Mouse (Mus musculus): ENCODE data around the gene Fut2.

Fut2 gene

GRCm38 (mm10) chr7:45666161-45666560 lies at the start of gene Fut2:
Gene Fut2 (minus strand): TSS chr7:45666394.
- DNase-seq (ENCODE audit: extremely low spot score) = no peak

- peak; percentile 94 for DNase-seq (ENCODE audit: extremely low spot score)
Measured at GRCm38 (mm10) chr7:45715090-45715708, 49.0 kb upstream of the Fut2 start, which contains the start of gene Rpl18. Gene Rpl18 (plus strand): TSS chr7:45715457.

- no peak for DNase-seq (ENCODE audit: extremely low spot score)
Measured at GRCm38 (mm10) chr7:45714630-45715089, 48.5 kb upstream of the Fut2 start.

GRCm38 (mm10) chr7:45713881-45714520 lies 47.8 kb upstream of the Fut2 start:
- no peak for DNase-seq (ENCODE audit: extremely low spot score)

- DNase-seq (ENCODE audit: extremely low spot score) = no peak
Measured at GRCm38 (mm10) chr7:45713396-45713795, 47.2 kb upstream of the Fut2 start.

- no peak for DNase-seq (ENCODE audit: extremely low spot score)
Measured at GRCm38 (mm10) chr7:45712022-45712757, 46.0 kb upstream of the Fut2 start.

- DNase-seq (ENCODE audit: extremely low spot score) = no peak
Measured at GRCm38 (mm10) chr7:45711316-45712021, 45.3 kb upstream of the Fut2 start.

GRCm38 (mm10) chr7:45710477-45711191 lies 44.4 kb upstream of the Fut2 start:
- no peak for DNase-seq (ENCODE audit: extremely low spot score)

- DNase-seq (ENCODE audit: extremely low spot score) = no peak
Measured at GRCm38 (mm10) chr7:45709677-45710355, 43.6 kb upstream of the Fut2 start.

- no peak for DNase-seq (ENCODE audit: extremely low spot score)
Measured at GRCm38 (mm10) chr7:45709036-45709435, 42.8 kb upstream of the Fut2 start.

GRCm38 (mm10) chr7:45708221-45708761 lies 42.1 kb upstream of the Fut2 start:
- DNase-seq (ENCODE audit: extremely low spot score) = no peak

- peak; percentile 93 for DNase-seq (ENCODE audit: extremely low spot score)
Measured at GRCm38 (mm10) chr7:45707375-45707967, 41.3 kb upstream of the Fut2 start.

GRCm38 (mm10) chr7:45706721-45707241 lies 40.6 kb upstream of the Fut2 start:
- peak; percentile 92 for DNase-seq (ENCODE audit: extremely low spot score)

- peak; percentile 74 for DNase-seq (ENCODE audit: extremely low spot score)
Measured at GRCm38 (mm10) chr7:45705873-45706281, 39.7 kb upstream of the Fut2 start.

GRCm38 (mm10) chr7:45705443-45705864 lies 39.3 kb upstream of the Fut2 start:
- DNase-seq (ENCODE audit: extremely low spot score) = no peak

- peak; percentile 99 for DNase-seq (ENCODE audit: extremely low spot score)
Measured at GRCm38 (mm10) chr7:45704730-45705442, 38.7 kb upstream of the Fut2 start, which contains the start of gene Dbp. Gene Dbp (plus strand): TSS chr7:45705088.

GRCm38 (mm10) chr7:45704046-45704559 lies 37.9 kb upstream of the Fut2 start:
- peak; percentile 84 for DNase-seq (ENCODE audit: extremely low spot score)

GRCm38 (mm10) chr7:45703521-45704033 lies 37.4 kb upstream of the Fut2 start:
- DNase-seq (ENCODE audit: extremely low spot score) = no peak

Data from embryo, embryonic 9.5 days (tissue).